Mouse (Mus musculus) myocyte (in vitro differentiated cells): ENCODE measurements around the gene Aven.

Experiments
- CEBPB ChIP-seq: IDR thresholded peaks from 2 replicates; pipeline ENCODE4 v1.6.1; 2011; ENCODE audit warnings: mild to moderate bottlenecking, moderate library complexity; ENCODE audit not compliant: poor library complexity, insufficient read depth, severe bottlenecking
- E2F4 ChIP-seq: IDR thresholded peaks from one replicate; pipeline ENCODE4 v1.6.1; 2011; ENCODE audit warnings: mild to moderate bottlenecking, control low read depth, moderate library complexity; ENCODE audit not compliant: insufficient read depth
- MYOD1 ChIP-seq, 3 experiments: IDR thresholded peaks; one replicate each; pipeline ENCODE4 v1.6.1; 2011; ENCODE audit warnings: control low read depth in 2 of 3, low read depth in 2 of 3, mild to moderate bottlenecking in 2 of 3, moderate library complexity in 1 of 3; ENCODE audit not compliant: insufficient read length in 2 of 3, control insufficient read depth in 1 of 3
- MYOG ChIP-seq, 3 experiments: IDR thresholded peaks; one replicate each; pipeline ENCODE4 v1.6.1; 2011; ENCODE audit warnings: control low read depth in 2 of 3, low read depth in 2 of 3, mild to moderate bottlenecking in 2 of 3; ENCODE audit not compliant: insufficient read length in 2 of 3, control insufficient read depth in 1 of 3, insufficient read depth in 1 of 3
- POLR2A ChIP-seq: IDR thresholded peaks from one replicate; pipeline ENCODE4 v1.6.1; 2011; ENCODE audit warnings: low read depth, mild to moderate bottlenecking, control low read depth, moderate library complexity; ENCODE audit not compliant: insufficient read length
- POLR2AphosphoS2 ChIP-seq: IDR thresholded peaks from one replicate; pipeline ENCODE4 v1.6.1; 2011; ENCODE audit warnings: low read depth, control low read depth; ENCODE audit not compliant: insufficient read length
- USF1 ChIP-seq: IDR thresholded peaks from one replicate; pipeline ENCODE4 v1.6.1; 2011; ENCODE audit warnings: low read depth, mild to moderate bottlenecking, control low read depth, moderate library complexity

DNA sequence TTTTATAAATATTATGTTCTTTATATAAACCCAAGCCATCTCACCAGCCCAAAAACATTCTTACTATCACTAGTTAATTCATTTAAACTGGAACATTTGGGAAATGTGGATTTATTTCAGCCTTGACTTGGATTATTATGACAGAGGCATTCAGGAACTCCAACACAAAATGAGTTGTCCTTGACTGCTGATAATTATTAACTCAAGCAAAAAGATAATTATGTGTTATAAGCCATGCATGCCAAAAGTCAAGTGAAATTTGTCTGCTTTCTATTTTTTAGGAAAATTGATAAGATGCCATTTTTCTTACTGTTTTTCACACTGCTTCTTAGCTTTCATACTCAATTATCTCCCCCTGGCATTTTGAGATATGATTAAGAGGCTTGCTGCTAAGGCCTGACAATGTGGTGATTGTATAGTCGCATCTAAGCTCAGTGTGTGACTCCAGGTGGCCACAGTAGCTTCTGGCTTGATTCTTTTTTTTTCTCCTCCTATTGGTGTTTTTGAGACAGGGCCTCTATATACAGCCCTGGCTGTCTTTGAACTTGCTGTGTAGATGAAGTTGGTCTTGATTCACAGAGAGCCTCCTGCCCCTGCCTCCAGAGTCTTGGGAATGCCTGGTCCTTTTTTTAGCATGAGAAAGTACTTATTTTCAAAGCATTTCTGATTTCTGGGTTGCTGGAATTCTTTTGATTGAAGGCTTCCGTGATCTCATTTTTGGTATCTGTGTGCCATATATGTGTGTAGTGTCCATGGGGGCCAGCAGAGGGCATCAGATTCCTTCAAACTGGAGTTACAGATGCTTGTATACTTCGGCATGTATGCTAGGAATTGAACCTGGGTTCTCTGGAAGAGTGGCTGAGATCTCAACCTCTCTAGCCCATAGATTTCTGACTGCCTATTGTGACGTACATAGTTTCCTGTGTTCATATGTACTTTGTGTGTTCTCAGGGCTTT is 28.0 kb downstream of the Aven start:
- TF ChIP-seq POLR2A (no peak), POLR2AphosphoS2 (no peak), USF1 (no peak), MYOD1 (IDR thresholded peaks at IDR 0.05; ENCODE audit: control insufficient read depth in 1 of 3, insufficient read length in 2 of 3, low read depth in 2 of 3) (no peak), E2F4 (no peak), MYOG (IDR thresholded peaks at IDR 0.05; ENCODE audit: control insufficient read depth in 1 of 3, insufficient read depth in 1 of 3, insufficient read length in 2 of 3, low read depth in 2 of 3) (no peak), CEBPB (no peak)
